Mouse (Mus musculus): ENCODE measurements at regions not wholly inside any gene's neighbourhood (a gene's known extent, or its start where the extent isn't known, plus 50 kb on each side); places are given as distances from the start of the nearest gene placed in this dataset.

GRCm38 (mm10) chr2:159401421-159402100 is 607.0 kb downstream of the Dhx35 start:
- TF ChIP-seq CTCF (IDR thresholded peaks at IDR 0.05; ENCODE audit: borderline replicate concordance, insufficient read depth, low read depth, low read length) (no peak), POLR2A (IDR thresholded peaks at IDR 0.05; ENCODE audit: borderline replicate concordance, insufficient read depth, low read length) (no peak)
